Mouse (Mus musculus): ENCODE measurements around the gene 4931422A03Rik.

The 4931422A03Rik gene

DNA sequence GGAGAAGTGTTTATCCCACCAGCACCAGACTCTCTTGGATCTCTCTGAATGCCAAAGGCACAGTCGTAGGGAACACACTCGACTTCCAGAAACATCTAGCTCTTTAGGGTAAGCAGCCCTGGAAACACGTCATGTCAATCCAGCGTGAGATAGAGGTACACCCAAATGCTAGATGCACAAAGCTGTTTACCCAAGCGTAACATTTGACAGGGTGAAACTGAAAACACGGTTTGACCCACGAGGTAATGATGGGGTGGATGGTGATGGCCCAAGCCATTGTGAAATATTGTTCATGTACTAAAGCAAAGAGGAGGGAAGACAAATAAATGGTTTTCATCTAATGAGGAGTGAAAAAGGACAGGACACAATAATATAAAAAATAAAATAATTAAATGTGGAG, 93.9 kb downstream of the 4931422A03Rik start:
- no peak for DNase-seq

DNA sequence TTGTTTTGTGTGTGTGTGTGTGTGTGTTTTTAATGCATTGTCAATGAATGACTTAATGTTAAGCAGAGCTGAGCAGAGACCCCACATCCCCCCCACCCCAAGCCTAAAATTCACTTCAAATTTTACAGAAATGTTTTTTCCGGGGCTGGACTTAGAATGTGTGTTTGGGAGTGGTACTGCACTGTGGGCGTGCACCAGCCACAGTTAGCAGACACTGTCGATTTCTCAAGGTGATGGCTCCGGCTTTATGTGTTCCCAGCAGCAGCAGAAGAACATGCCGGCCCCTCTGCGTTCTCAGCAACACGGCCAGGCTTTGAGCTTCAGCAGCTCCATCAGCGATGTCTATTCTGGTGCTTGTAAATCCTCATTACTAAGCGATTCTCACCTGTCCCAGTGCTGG, 95.7 kb downstream of the 4931422A03Rik start:
- no peak for DNase-seq

- no peak for DNase-seq
Measured at GRCm38 (mm10) chr2:103932025-103932424, 96.1 kb downstream of the 4931422A03Rik start.

DNA sequence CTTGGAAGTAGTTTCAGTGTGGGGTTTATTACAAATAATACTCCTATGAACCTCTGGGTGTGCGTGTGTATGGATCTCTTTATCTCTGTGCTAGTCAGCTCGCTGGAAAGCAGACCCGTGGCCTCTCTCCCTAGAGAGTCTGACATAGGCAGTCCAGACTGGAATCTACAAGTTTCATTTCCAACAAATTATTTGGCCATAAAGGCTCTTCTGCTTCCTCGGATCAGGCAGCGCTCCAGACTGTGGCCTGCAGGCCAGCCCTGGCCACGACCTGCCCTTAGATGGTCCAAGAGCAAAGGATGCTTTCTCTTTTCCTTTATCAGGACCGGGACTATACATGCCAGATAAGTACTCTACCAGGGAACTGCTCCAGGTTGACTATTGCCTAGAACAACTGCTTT, 96.7 kb downstream of the 4931422A03Rik start:
- no peak for DNase-seq

DNA sequence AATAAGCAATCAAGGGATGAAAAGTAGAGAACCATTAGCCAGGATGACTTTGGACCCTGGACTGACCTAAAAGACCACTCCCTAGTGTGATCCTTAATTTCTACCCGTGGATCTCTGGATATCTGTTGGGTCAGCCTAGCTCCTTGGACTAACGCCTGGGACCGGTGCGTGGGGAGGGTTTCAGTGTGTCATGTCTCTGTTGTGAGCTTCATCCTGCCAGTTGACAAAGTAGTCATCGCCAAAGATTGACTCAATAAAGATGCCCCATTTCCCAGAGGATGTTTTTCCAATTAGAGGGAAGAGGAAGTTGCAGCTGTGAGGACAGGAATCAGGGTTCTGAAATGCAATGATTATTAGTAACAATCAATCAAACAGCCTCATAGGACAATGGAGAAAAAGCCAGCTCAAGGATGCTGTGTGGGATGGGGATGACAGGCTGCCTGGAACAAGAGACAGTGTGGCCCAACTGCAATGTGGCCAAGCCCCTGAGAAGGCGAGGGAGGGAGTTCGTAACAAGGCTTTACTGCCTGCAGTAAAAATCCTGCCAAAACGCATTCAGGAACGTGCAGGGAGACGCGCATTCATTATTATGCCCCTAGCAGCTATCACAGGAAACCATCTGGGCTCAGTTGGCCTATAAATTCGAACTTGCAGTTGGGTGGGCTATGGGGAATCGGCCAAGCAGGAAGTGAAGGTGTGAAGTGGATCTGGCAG, 97.7 kb downstream of the 4931422A03Rik start:
- DNase-seq, result no peak

- no peak for DNase-seq
Measured at GRCm38 (mm10) chr2:103927610-103928145, 100.5 kb downstream of the 4931422A03Rik start.

- DNase-seq, result no peak
Measured at GRCm38 (mm10) chr2:103926586-103927113, 101.5 kb downstream of the 4931422A03Rik start.

DNA sequence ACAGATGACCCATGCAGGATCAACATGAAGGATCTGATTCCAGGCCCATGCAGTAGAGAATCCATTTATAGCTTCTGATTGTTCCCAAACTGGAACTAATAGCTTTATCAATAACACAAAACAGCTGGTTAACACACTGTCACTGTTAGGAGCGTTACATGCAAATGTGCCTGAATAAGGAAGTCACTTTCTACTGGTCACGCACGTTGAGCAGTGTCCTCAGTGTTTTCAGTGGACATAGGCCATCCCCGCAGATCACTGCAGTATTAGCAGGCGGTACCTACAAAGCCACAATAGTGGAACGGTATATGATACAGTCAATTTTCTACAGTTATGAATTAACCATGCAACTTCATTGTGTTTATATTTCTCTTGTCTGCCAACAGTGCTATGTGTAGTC, 108.7 kb downstream of the 4931422A03Rik start:
- DNase-seq, result no peak

DNA sequence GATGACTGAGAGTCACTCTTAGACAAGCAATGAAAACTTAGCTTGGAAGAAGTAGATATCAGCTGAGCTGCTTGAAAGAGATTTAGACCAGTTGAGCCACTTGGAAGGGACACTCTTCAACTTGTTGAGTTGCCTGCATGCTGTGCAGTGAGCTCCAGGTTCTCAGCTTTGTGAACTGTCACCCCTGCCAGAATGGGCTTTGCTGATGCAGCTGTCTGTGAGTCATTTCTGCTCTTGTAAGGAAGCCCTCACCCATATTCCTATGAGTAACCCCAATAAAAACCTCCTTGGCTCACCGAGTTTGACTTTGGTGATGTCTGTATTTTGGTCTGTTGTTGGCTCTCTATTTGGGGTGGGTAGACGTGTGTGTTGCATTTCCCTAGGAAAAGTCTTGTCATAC, 109.8 kb downstream of the 4931422A03Rik start:
- no peak for DNase-seq

DNA sequence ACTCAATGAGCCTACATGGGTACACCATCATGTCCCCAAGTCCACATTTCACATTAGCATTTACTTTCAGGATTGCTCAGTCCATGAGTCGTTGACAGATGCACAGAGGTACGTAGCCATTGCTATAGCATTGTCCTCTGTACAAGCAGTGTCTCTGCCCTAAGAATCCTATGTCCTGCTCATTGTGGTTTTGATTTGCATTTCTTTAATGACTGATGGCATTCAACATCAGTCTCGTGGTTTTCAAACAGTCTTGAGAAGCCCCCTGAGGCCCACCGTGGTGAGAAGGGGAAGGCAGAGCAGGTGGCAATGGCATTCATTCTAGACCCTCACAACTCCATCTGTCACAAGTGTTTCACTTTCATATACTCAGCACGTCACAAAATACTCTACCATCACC, 110.8 kb downstream of the 4931422A03Rik start:
- DNase-seq, result no peak

Data from right cerebral cortex, postnatal 4 days (tissue).